Mouse (Mus musculus) cerebellum, postnatal 14 days (tissue): Measurements from ENCODE around the gene Lrrc4b.

Experiments used
- DNase-seq, 2 experiments: peaks; one replicate each; pipeline ENCODE4 v3.0.0; 2021; ENCODE audit warnings: mixed read lengths in 2 of 2

Lrrc4b gene

GRCm38 (mm10) chr7:44465111-44465510 is 36.3 kb downstream of the Lrrc4b start, which contains the start of gene Aspdh:
Aspdh (plus strand) TSS chr7:44465391.
- peak; percentile 57 to 65 for DNase-seq

DNA sequence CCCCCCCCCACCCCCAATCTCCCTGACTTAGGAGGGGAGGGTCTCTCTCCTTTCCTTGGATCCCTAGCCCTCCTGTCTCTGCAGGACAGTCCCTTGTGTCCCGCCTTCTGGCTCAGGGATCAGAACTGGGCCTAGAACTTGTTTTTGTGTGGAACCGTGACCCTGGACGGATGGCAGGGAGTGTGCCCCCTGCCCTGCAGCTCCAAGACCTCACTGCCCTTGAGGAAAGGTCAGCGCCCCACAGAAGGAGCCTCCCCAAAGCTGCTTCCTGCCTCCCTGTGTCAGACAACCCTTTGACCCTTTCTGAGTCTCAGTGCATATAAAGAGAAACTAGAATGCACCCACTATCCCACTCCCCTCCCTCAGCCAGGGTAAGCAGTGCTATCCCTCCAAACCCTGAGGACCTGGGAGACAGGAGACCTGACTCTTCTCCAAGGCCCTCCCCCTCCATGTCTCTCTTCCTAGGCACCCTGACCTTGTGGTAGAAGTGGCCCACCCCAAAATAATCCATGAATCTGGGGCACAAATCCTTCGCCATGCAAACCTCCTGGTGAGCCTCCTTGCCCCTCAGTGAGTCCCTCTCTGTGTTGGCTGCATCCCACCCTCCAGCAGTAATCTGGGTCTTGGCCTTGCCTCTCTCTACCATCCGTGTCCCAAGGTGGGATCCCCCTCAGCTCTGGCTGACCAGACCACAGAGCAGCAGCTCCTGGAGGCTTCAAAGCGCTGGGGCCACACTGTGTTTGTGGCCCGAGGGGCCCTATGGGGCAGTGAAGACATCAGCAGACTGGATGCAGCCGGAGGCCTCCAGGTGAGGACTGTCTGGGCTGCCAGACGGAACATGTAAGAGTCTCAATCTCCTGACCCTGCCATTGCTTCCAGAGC is 37.4 kb downstream of the Lrrc4b start:
- peak; percentile 40 to 43 for DNase-seq

DNA sequence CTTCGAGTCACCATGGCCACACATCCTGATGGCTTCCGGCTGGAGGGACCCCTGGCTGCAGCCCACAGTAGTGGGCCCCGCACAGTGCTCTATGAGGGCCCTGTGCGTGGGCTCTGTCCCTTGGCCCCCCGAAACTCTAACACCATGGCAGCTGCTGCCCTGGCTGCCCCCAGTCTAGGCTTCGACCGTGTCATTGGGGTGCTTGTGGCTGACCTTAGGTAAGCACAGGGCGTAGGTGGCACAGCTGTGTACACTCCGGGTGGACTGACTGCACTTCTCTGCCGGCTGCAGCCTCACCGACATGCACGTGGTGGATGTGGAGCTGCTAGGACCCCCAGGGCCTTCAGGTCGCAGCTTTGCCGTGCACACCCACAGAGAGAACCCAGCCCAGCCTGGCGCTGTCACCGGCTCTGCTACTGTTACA is 38.1 kb downstream of the Lrrc4b start:
- peak; percentile 47 to 52 for DNase-seq

GRCm38 (mm10) chr7:44467811-44468411 is 39.1 kb downstream of the Lrrc4b start, which contains the start of gene Josd2:
Josd2 (plus strand) TSS chr7:44467980.
- peak; percentile 91 to 94 for DNase-seq

GRCm38 (mm10) chr7:44468644-44469285 is 39.9 kb downstream of the Lrrc4b start:
- peak in 1 of 2 experiments; percentile 41 for DNase-seq

- DNase-seq = no peak
These were observed 41.2 kb downstream of the Lrrc4b start for GRCm38 (mm10) chr7:44469677-44470675.

- DNase-seq = no peak
These were observed 42.1 kb downstream of the Lrrc4b start for GRCm38 (mm10) chr7:44470696-44471612.

GRCm38 (mm10) chr7:44471880-44472557 is 43.2 kb downstream of the Lrrc4b start:
- no peak for DNase-seq

DNA sequence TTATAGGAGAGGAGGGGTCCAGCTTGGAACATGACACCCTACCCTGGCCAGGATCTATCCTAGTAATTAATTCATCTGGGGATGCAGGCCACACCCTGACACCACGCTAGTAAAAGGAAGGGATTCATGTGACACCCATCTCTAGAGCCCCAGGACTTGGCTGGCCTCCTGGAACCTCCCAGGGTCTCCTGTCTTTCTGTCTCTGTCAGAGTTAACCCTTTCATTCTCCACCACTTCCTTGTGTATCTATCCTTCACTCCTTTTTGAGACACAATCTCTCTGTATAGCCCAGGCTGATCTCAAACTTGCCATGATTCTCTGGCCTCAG is 43.7 kb downstream of the Lrrc4b start:
- DNase-seq = no peak

- peak in 1 of 2 experiments; percentile 40 for DNase-seq
These were observed 44.3 kb downstream of the Lrrc4b start for GRCm38 (mm10) chr7:44472961-44473646.

DNA sequence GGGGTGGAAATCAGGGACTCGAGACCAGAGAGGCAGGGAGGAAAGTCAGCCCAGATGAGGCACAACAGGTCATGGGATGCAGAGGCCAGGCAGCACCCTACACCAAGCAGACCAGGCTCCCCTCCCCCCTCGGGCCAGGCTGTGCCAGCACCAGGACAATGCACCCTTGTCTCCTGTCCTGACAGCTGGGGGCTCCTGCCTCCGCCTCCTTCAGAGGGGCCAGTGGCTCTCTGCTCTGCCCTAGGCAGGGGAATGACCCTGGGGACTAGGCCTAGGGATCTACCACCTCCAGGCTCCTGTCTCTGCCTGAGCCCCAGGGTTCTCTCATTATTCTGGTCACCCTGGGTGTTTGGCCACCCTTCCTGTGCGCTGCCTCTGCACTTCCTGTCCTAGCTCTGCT is 45.6 kb downstream of the Lrrc4b start:
- peak; percentile 47 to 64 for DNase-seq

GRCm38 (mm10) chr7:44475046-44475614 is 46.3 kb downstream of the Lrrc4b start:
- DNase-seq = peak in 1 of 2 experiments; percentile 14

- no peak for DNase-seq
These were observed 54.1 kb downstream of the Lrrc4b start for GRCm38 (mm10) chr7:44482836-44483435.

DNA sequence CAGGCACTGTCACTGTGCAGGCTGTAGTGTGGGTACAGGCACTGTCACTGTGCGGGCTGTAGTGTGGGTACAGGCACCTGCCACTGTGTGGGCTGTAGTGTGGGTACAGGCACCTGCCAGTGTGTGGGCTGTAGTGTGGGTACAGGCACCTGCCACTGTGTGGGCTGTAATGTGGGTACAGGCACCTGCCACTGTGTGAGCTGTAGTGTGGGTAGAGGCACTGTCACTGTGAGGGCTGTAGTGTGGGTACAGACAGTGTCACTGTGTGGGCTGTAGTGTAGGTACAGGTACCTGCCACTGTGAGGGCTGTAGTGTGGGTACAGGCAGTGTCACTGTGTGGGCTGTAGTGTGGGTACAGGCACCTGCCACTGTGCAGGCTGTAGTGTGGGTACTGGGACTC is 55.3 kb downstream of the Lrrc4b start:
- DNase-seq = no peak

GRCm38 (mm10) chr7:44484841-44485571 is 56.2 kb downstream of the Lrrc4b start:
- DNase-seq = peak; percentile 91 to 93

DNA sequence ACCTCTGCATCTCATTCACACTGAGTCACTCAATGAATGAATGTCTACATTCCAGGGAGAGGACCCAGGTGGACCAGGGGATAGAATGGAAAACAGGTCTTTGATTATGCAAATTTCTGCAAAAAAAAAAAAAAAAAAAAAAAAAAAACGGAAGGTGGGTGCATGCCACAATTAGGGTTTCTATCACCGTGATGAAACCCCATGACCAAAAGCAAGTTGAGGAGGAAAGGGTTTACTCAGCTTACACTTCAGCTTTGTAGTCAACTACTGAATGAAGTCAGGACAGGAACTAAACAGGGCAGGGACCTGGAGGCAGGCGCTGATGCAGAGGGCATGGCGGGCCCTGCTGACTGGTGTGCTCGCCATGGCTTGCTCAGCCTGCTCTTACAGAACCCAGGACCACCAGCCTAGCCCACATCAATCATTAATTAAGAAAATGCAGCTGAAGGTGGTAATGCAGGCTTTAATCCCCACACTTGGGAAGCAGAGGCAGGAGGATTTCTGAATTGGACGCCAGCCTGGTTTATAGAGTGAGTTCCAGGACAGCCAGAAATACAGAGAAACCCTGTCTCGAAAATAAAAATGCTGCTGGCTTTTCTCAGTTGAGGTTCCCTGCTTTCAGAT is 56.9 kb downstream of the Lrrc4b start:
- no peak for DNase-seq

DNA sequence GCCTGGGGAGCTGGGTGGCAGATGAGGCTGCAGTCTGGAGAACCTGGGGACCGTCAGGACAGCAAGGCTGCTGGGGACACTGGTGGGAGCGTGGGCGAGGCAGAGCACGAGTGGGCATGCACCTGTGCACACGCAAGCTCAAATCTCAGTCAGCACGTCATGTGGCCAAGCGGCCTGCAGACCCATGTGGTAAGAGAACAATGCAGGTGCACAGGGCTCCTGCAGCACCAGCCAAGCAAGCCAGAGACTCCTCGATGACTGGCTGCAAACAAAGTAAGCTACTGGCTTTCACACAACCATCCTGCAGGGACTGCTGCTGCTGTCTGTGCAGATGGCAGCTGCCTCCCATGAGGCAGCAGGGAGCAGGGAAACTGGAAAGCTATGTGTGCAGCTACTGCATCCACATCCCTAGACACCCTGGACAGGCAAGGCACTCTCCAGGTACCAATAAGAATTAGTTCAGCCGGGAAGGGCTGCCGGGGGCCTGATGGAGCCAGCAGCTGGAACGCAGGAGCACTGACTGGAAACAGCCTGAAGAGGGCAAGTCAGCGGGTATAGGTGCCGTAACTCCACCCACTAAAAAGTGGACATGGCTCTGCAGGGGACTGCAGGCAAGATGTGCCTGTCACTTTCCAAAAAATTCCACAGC is 58.2 kb downstream of the Lrrc4b start:
- no peak for DNase-seq
